Mouse (Mus musculus) cerebellum, postnatal 10 days (tissue): ENCODE measurements around the gene C7.
"Not testable (repeated sequence)": the region's sequence is repeated elsewhere in the genome, so short reads cannot be mapped to it uniquely, and the experiment has no call there.

Experiments
- DNase-seq, 2 experiments: peaks; one replicate each; pipeline ENCODE4 v3.0.0; 2021; ENCODE audit warnings: mixed read lengths in 2 of 2

Gene C7

GRCm38 (mm10) chr15:5063635-5064034 is at the start of gene C7:
C7 (minus strand) TSS chr15:5063740.
- no peak for DNase-seq

DNA sequence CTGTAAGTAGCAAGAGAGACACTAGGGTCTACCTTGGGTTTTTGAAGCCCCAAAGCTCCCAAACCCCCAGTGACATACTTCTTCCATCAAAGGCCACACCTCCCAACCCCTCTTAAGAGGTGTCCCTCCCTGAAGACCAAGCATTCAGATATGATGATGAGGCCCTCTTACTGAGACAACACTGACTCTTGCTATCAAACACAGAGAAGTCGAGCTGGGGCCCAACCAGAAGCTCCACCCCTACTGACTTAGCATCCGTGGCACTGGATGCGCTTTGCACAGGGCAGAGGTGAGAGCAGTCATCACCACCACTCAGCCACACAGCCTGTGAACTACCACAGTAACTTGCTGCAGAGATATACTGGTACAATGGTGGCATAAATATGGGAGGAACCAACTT is 49.1 kb upstream of the C7 start:
- no peak for DNase-seq

DNA sequence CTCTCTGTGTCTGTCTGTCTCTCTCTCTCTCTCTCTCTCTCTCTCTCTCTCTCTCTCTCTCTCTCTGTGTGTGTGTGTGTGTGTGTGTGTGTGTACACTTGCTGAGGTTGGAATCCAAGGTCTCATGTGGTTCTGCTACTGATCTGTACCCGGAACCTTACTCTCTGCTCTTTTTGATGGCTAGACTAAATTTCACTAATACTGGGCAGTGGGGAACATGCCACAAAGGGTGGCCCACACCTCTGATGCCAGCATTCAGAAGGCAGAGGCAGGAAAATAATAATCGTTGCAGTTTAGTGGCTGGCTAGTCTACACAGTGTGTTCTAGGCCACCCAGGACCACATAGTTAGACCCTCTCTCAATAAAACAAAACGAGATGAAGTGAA is 45.1 kb upstream of the C7 start:
- no peak for DNase-seq

DNA sequence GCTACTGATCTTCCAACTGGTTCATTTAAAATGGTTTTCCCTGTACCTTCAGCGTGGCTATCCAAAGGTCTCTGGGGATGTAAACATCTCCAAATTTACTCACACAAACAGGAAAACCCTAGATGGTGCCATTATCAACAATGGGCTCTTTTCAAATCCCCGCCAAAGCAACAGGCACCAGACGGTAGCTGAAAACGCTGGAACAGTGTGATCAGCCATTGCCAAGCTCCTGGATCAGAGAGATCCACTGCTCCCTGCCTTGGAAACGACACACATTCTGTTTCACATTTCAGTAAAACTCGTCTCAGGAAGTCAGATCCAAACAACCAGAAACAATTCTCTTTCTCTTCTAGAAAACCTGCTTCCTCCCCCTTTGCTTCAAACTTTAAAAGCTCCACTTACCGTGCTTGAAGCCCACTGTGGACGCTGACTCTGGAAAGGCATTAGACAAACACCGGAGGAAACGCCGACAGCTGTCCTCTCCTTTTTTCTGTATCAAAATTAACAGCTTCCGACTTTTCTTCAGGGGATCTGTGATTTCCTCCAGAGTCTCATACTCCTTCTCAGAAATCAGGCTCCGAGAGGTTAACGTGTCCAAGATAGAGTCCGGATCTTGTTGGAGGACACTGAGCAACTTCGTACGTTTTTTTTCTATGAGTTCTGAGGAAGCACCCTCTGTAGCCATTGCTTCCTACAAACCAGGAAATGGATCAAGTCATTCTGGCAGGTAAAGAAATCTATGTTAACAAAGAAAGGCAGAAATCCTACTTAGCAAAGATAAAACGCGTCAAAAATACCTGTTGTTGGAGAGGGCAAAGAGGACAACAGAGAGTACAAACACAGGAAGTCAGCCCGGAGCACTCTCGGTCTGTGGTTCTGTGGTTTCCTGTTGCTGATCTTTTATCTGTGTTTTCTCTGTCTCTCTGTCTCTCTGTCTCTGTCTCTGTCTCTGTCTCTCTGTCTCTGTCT is 44.4 kb upstream of the C7 start, which contains the start of gene Card6:
TSS of gene Card6 (minus strand) at position 854 of the 969 bp plus-strand sequence.
- peak in 1 of 2 experiments; percentile 10 for DNase-seq

- peak in 1 of 2 experiments; percentile 61 for DNase-seq
These were observed 42.8 kb upstream of the C7 start for GRCm38 (mm10) chr15:5106293-5106692.

DNA sequence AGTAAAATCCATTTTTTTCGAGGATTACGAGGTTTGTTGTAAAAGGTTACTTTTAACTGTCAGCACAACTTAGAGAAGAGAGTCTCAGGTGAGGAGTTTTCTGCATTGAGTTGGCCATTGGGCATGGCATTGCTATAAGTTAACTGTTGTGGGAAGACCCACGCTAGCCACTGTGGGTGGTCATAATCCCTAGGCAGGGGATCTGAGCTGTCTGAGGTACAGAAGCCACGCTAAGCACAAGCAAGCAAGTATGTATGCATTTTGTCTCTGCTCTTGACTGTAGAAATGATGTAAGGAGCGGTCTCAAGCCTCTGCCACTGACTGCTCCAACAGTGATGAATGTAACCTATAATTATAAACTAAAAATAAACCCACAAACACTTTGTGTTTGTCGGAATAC is 42.4 kb upstream of the C7 start:
- no peak for DNase-seq

DNA sequence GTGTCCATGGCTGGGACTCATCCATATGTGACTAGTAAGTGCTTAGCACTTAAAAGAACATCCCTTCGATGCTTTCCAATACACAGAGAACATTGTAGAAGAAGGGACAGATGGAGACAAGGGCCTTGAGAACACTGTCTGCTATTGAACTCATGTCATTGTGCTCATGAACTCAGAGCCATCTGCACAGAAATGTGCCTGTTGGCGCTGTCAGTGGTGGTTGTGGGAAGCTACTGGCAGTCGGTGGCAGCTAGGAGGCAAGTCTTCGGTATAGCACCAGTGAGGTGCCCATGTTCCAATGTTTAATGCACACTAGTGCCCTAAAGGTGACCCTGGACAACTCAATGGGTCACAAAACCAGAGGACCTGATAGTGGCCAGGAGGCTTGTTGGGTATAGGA is 38.8 kb upstream of the C7 start:
- DNase-seq = no peak

DNA sequence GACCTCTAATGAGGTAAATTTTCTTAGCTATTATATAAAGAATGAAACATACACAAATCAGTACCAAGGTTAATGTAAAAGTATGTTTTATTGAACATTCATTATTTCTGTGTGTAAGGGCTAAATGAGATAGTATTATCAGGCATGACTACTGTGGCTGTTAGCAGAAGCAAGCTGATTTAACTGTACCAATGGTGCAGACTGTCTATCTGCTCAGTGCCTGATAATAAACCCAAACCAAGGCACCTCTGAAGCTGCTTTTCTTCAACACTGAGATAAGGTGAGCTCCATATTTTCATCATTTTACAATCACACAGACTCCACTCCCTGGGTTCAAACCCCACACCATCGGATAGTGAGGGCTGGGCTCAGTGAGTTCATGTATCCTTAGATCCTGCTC is 33.8 kb upstream of the C7 start:
- DNase-seq = no peak

- no peak for DNase-seq
These were observed 32.2 kb upstream of the C7 start for GRCm38 (mm10) chr15:5095534-5096301.

- no peak for DNase-seq
These were observed 26.6 kb upstream of the C7 start for GRCm38 (mm10) chr15:5090131-5090530.

- DNase-seq = no peak
These were observed 25.5 kb upstream of the C7 start for GRCm38 (mm10) chr15:5088850-5089608.

GRCm38 (mm10) chr15:5086162-5086561 is 22.6 kb upstream of the C7 start:
- DNase-seq = peak; percentile 20 to 36

DNA sequence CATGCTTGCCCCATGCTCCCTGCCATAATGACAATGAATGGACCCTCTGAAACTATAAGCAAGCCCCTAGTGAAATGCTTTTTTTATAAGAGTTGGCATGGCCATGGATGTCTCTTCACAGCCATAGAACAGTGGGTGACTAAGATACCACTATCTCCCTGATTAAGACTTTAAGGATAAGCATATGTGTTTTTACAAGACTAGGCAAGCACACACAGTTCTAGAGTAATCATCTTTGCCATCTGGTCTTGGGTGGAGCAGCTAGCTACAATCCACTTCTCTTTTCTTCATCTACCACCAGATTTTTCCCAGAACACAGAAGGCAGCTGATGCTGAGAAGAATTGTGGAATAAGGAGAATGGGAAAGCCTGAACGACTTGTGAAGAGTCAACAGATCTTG is 17.7 kb upstream of the C7 start:
- DNase-seq = no peak

DNA sequence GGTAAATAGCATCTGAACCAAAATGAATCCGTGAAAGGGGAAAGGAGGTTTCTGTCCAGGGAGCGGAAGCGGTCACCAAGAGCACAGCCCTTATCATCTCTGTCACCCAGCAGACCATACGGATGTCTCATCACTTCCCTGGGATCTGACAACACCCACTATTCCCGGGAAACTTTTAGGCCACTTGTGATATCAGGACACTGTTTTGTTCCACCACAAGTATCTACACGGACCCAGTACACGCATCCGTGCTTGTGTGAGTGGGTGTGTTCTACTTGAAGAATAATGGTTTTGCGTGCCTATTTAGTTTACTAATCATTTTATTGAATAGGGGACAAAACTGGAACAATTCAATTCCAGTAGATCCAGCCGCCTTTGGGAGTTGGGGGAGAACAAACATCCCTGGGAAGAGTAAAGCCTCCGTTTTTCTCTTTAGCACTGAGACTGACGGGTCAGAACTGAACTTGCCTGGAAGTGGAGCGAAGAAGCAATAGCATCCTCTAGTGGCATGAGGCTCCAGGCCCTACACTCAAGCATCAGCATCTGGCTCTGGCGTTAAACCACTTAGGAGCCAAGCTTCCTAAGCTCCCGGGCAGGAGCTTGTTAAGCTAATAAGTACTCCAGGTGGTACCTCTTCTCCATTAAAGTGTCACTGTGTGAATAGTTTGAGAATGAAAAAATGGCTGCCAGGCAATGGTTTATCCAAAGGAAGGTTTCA is 5.4 kb upstream of the C7 start:
- peak; percentile 63 to 65 for DNase-seq

DNA sequence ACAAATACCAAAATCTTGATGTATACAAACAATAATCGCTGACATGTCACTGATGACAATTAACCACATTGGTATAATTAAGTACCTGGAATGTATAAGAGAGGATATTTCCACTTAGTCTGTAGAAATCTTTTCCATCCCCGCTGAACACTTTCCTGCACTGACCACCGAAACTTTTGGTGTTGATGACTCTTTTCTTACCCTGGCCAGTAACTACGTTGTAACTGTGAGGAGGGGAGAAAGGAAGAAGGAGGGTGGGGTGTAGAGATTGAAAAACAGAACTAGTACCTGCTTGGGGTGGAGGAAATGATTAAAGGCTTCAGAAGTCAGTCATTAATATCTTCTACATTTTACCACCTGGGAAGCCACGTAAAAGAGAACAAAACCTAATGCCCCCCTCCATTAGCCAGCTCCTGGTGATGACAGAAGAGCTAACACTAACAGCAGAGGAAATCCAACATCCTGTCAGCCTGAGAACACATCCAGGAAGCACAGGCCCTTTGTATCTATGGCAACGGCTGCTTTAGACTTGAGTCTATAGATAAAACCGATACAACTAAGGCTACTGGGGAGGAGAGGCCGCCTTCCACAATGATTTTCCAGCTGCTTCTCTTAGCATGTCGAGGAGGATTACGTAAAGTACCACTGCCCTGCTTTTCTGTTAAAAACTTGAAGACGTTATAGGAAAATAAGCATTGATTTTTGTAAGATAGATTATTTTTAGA is 17.8 kb downstream of the C7 start:
- DNase-seq = no peak

- DNase-seq = no peak
These were observed 34.3 kb downstream of the C7 start for GRCm38 (mm10) chr15:5029256-5029655.

GRCm38 (mm10) chr15:5023479-5024265 is 39.9 kb downstream of the C7 start:
- not testable (repeated sequence) for DNase-seq

- no peak for DNase-seq
These were observed 53.9 kb downstream of the C7 start for GRCm38 (mm10) chr15:5009644-5010107.

GRCm38 (mm10) chr15:5003503-5004196 is 59.9 kb downstream of the C7 start:
- peak in 1 of 2 experiments; percentile 4 for DNase-seq

GRCm38 (mm10) chr15:5002903-5003302 is 60.6 kb downstream of the C7 start:
- DNase-seq = no peak
